Comparison of ENCODE assay signal across 15 mouse cellular contexts in the genomic region with DNA sequence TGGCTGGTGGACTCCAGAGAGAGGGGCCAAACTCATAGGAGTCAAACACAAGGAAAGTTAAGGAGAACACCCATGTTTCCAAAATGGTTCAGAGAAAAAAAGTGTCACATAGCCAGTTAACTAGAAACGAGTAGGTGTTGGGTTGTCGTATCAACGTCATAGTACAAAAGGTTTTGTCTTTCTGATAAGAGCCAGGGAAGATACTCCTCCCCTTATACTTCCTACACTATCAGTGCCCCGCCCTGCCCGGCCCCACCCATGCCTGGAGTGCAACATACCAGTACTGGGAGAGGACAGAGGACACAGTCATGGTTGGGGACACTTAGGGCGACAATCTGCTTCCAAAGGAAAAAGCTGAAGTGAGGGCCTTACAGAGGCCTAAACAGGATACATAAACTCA. TPM values are rescaled to one million over a fixed set of nuclear protein-coding genes. Genes with fewer than 3 reads are reported as not detected.
A peak's percentile ranks its signal among the peaks of the same experiment; 100 is the strongest.
DNase-seq lines count a peak whose midpoint lies in the region; ATAC-seq and TF ChIP-seq lines count a peak whose summit lies in the region.
"Had no signal": no experiment of that assay in that cellular context is flagged by ENCODE, and none has a peak within 500 bp of the region (broad histone marks: within the 10 kb centered on the region; RNA-seq: fewer than 3 reads in every experiment).

No protein-coding gene starts in this region.

- H3K27me3 ChIP-seq in G1E (ENCODE audit: insufficient read depth, low read length) = no peaks in the 10 kb centered on the region
- H3K27me3 ChIP-seq in heart, postnatal 0 days (ENCODE audit: control insufficient read depth, insufficient read depth, low read length) = no peaks in the 10 kb centered on the region
- no peaks in the 10 kb centered on the region for H3K27me3 ChIP-seq in liver, embryonic 16.5 days (ENCODE audit: control insufficient read depth, insufficient read depth, low read depth, low read length)
- H3K27me3 ChIP-seq: hindbrain, embryonic 12.5 days had no signal

- no peak overlapping the region for H3K4me3 ChIP-seq in gastrocnemius, adult 2 months
- H3K4me3 ChIP-seq in G1E (ENCODE audit: low read depth, low read length) = peak overlapping the region; percentile 42; the same call in 1 of the 2 replicates
- H3K4me3 ChIP-seq in heart, postnatal 0 days (ENCODE audit: low read depth, low read length) = no peak overlapping the region
- H3K4me3 ChIP-seq in liver, embryonic 16.5 days (ENCODE audit: low read depth, low read length) = no peak overlapping the region
- H3K4me3 ChIP-seq: forebrain, embryonic 10.5 days; hindbrain, embryonic 12.5 days; myocyte had no signal

- ATAC-seq in G1E (ENCODE audit: extremely low read depth, insufficient number of reproducible peaks, low FRiP score, poor library complexity, severe bottlenecking) = peak; percentile 70
- 0 out of 2 replicates have a peak, but pooled peaks have one; percentile 24 for ATAC-seq in heart, postnatal 0 days (ENCODE audit: insufficient read depth, low read depth)
- ATAC-seq in liver, embryonic 16.5 days (ENCODE audit: low read depth) = peak; percentile 90

- DNase-seq in gastrocnemius, adult 2 months = no peak
- no peak for DNase-seq in gastrocnemius, adult 18-20 months (ENCODE audit: low spot score)
- DNase-seq in G1E (ENCODE audit: low spot score) = peak; percentile 74
- no peak for DNase-seq in heart, postnatal 0 days (ENCODE audit: low spot score)
- no peak for DNase-seq in kidney, adult 8-10 months
- DNase-seq in right cerebral cortex, adult 18-20 months = no peak
- DNase-seq in gastrocnemius, postnatal 25 days = no peak
- DNase-seq: cerebellum, adult 8-10 months; kidney, adult 2 months; lung, embryonic 14.5 days; right cerebral cortex, postnatal 4 days had no signal

- H3K9ac ChIP-seq in heart, postnatal 0 days (replicated peaks; ENCODE audit: low read depth, low read length) = no peak overlapping the region
- H3K9ac ChIP-seq in liver, embryonic 16.5 days (ENCODE audit: low read depth, low read length) = 0 out of 2 replicates have a peak overlapping the region, but pooled peaks have one; percentile 21
- H3K9ac ChIP-seq: hindbrain, embryonic 12.5 days; lung, embryonic 14.5 days had no signal

- intact Hi-C loops in gastrocnemius, adult 2 months (cut with DNase I) = no loop called here

- peaks cover 43% of the 10 kb centered on the region for H3K4me1 ChIP-seq in G1E (ENCODE audit: insufficient read depth, low read depth, low read length)
- H3K4me1 ChIP-seq in heart, postnatal 0 days (ENCODE audit: control insufficient read depth, insufficient read depth) = 0 out of 2 replicates have a peak, but pooled peaks cover 9% of the 10 kb centered on the region
- H3K4me1 ChIP-seq in liver, embryonic 16.5 days (ENCODE audit: control insufficient read depth, low read depth, low read length) = peaks cover 12% of the 10 kb centered on the region
- H3K4me1 ChIP-seq: forebrain, embryonic 10.5 days; hindbrain, embryonic 12.5 days had no signal

- no peak for TF ChIP-seq EP300 in heart, postnatal 0 days (IDR thresholded peaks at IDR 0.05; ENCODE audit: low read depth)

- peaks cover 75% of the 10 kb centered on the region for H3K36me3 ChIP-seq in G1E (replicated peaks)
- peaks cover 25% of the 10 kb centered on the region for H3K36me3 ChIP-seq in heart, postnatal 0 days (replicated peaks; ENCODE audit: control insufficient read depth, insufficient read depth, low read length)
- peaks cover 22% of the 10 kb centered on the region for H3K36me3 ChIP-seq in liver, embryonic 16.5 days (ENCODE audit: control insufficient read depth, insufficient read depth)

- H3K4me2 ChIP-seq in heart, postnatal 0 days (ENCODE audit: low read depth, low read length) = no peak overlapping the region
- H3K4me2 ChIP-seq in liver, embryonic 16.5 days (ENCODE audit: low read depth, low read length) = peak overlapping the region; percentile 24; the same call in 1 of the 2 replicates
- H3K4me2 ChIP-seq: hindbrain, embryonic 12.5 days; lung, embryonic 14.5 days had no signal

- H3K9me3 ChIP-seq in G1E (replicated peaks) = no peaks in the 10 kb centered on the region
- no peaks in the 10 kb centered on the region for H3K9me3 ChIP-seq in heart, postnatal 0 days (replicated peaks; ENCODE audit: control insufficient read depth, low read length)
- H3K9me3 ChIP-seq in liver, embryonic 16.5 days (replicated peaks; ENCODE audit: control insufficient read depth, low read length) = no peaks in the 10 kb centered on the region
- H3K9me3 ChIP-seq: forebrain, embryonic 10.5 days; hindbrain, embryonic 12.5 days had no signal

- WGBS in heart, postnatal 0 days = 55% methylated on average over 6 of the region's 6 CpGs
- 31% methylated on average over 6 of the region's 6 CpGs for WGBS in liver, embryonic 16.5 days (ENCODE audit: insufficient replicate concordance)

- H3K27ac ChIP-seq in gastrocnemius, adult 2 months = peak overlapping the region; percentile 68
- no peak overlapping the region for H3K27ac ChIP-seq in heart, postnatal 0 days (ENCODE audit: low read depth)
- no peak overlapping the region for H3K27ac ChIP-seq in liver, embryonic 16.5 days (ENCODE audit: low read length)
- H3K27ac ChIP-seq: forebrain, embryonic 10.5 days; hindbrain, embryonic 12.5 days had no signal

- no peak for TF ChIP-seq CTCF in gastrocnemius, adult 2 months (IDR thresholded peaks at IDR 0.05)
- no peak for TF ChIP-seq CTCF in G1E (IDR thresholded peaks at IDR 0.05; ENCODE audit: low read depth, low read length)
- no peak for TF ChIP-seq CTCF in heart, postnatal 0 days (IDR thresholded peaks at IDR 0.05; ENCODE audit: low read depth)

RNA-seq across cellular contexts. Expression of a gene that starts 49.0 kb away (rescaled TPM):
- total RNA-seq in gastrocnemius, adult 2 months (2021) = 1 to 10 TPM; 4.3 to 5.4 TPM
- 1 to 10 TPM; 5.9 to 7.4 TPM for total RNA-seq in gastrocnemius, adult 18-20 months (2021)
- total RNA-seq in G1E (2014; fragmentation: Nextera tagmentation) = 0.83 and 3.8 TPM in 2 replicates
- total RNA-seq in G1E (2017) = 0.93 and 1.5 TPM in 2 replicates
- 0.04 and 0.07 TPM in 2 replicates for polyA plus RNA-seq in G1E (2012)
- 12.0 and 17.6 TPM in 2 replicates for total RNA-seq in heart, postnatal 0 days (2014; rRNA removed; ENCODE audit: low replicate concordance)
- polyA plus RNA-seq in heart, postnatal 0 days (2015; fragmentation: Nextera tagmentation; extraction: Ambion mirVana) = 1.9 and 2.1 TPM in 2 replicates
- polyA plus RNA-seq in liver, embryonic 16.5 days (2015; fragmentation: Nextera tagmentation; extraction: Ambion mirVana) = 0.53 and 0.58 TPM in 2 replicates
- total RNA-seq in gastrocnemius, postnatal 25 days (2021) = 1 to 10 TPM; 5.9 to 6.4 TPM

Comparison
In these comparisons a context has a peak if more than half of its experiments do, and no peak if none do; other contexts are left out.
1. ATAC-seq: peak in every context shown above with its lines; median percentile 90 in liver, embryonic 16.5 days; 70 in G1E; 24 in heart, postnatal 0 days.